Mouse (Mus musculus) heart, postnatal 10 days (tissue): Measurements from ENCODE around the gene Zdhhc1. TPM values are rescaled to one million over a fixed set of nuclear protein-coding genes. Genes with fewer than 3 reads are reported as not detected.
A peak's percentile ranks its signal among the peaks of the same experiment; 100 is the strongest.

Source experiments
- DNase-seq, 2 experiments: peaks; one replicate each; pipeline ENCODE4 v3.0.0; 2021
- intact Hi-C: fragments of 180-260 bp; cut with DNase I; formaldehyde crosslinking; loops from one replicate; pipeline ENCODE4 v1.15.1; 2025
- total RNA-seq, 2 experiments: library from RNA; stranded (reverse); gene quantifications; 2 replicates each; pipeline ENCODE4 v1.2.3; 2021

Gene Zdhhc1
- total RNA-seq, 2 experiments from 2014 or later = 14.8 to 16.8 TPM

GRCm38 (mm10) chr8:105466700-105467291 is 29.9 kb downstream of the Zdhhc1 start:
- DNase-seq = peak; percentile 59 to 63

GRCm38 (mm10) chr8:105466246-105466645 is 30.5 kb downstream of the Zdhhc1 start:
- DNase-seq = no peak
- intact Hi-C loops = no loop called here

More at GRCm38 (mm10) chr8:105466700-105467291, 29.9 kb downstream of the Zdhhc1 start:
- intact Hi-C loops = no loop called here

GRCm38 (mm10) chr8:105464595-105464994 is 32.1 kb downstream of the Zdhhc1 start:
- peak; percentile 51 to 58 for DNase-seq
- intact Hi-C loops = no loop called here

GRCm38 (mm10) chr8:105461085-105461803 is 35.5 kb downstream of the Zdhhc1 start:
- DNase-seq = no peak
- intact Hi-C loops = no loop called here

GRCm38 (mm10) chr8:105455218-105455617 is 41.5 kb downstream of the Zdhhc1 start:
- intact Hi-C loops = no loop called here
- DNase-seq = no peak

- intact Hi-C loops = no loop called here
- DNase-seq = peak in 1 of 2 experiments; percentile 18
Measured at GRCm38 (mm10) chr8:105454088-105454487, 42.6 kb downstream of the Zdhhc1 start.

GRCm38 (mm10) chr8:105453296-105453695 is 43.4 kb downstream of the Zdhhc1 start:
- intact Hi-C loops = no loop called here

GRCm38 (mm10) chr8:105451903-105452603 is 44.6 kb downstream of the Zdhhc1 start:
- peak in 1 of 2 experiments; percentile 13 for DNase-seq
- intact Hi-C loops = no loop called here

More at GRCm38 (mm10) chr8:105453296-105453695, 43.4 kb downstream of the Zdhhc1 start:
- peak in 1 of 2 experiments; percentile 33 for DNase-seq

- intact Hi-C loops = no loop called here
- no peak for DNase-seq
Measured at GRCm38 (mm10) chr8:105450977-105451376, 45.7 kb downstream of the Zdhhc1 start.

GRCm38 (mm10) chr8:105448596-105448995 is 48.1 kb downstream of the Zdhhc1 start:
- DNase-seq = no peak
- intact Hi-C loops = loop anchor here (5.0 kb wide), 1 partner anchor 36 kb away; the partner anchor contains the start of genes Kctd19 and Lrrc36

- DNase-seq = no peak
- intact Hi-C loops = loop anchor here (5.0 kb wide), 1 partner anchor 36 kb away; the partner anchor contains the start of genes Kctd19 and Lrrc36
Measured at GRCm38 (mm10) chr8:105448188-105448587, 48.5 kb downstream of the Zdhhc1 start.

GRCm38 (mm10) chr8:105446127-105446552 is 50.6 kb downstream of the Zdhhc1 start:
- intact Hi-C loops = loop anchor here (5.0 kb wide), 1 partner anchor 34 kb away; the partner anchor contains the start of genes Kctd19 and Lrrc36

GRCm38 (mm10) chr8:105445296-105446126 is 51.2 kb downstream of the Zdhhc1 start:
- DNase-seq = peak in 1 of 2 experiments; percentile 65
- intact Hi-C loops = loop anchor here (5.0 kb wide), 1 partner anchor 33 kb away; the partner anchor contains the start of genes Kctd19 and Lrrc36

More at GRCm38 (mm10) chr8:105446127-105446552, 50.6 kb downstream of the Zdhhc1 start:
- DNase-seq = peak; percentile 67 to 70

- DNase-seq = no peak
- intact Hi-C loops = no loop called here
Measured at GRCm38 (mm10) chr8:105442661-105443060, 54.0 kb downstream of the Zdhhc1 start.

- DNase-seq = peak; percentile 32 to 61
- intact Hi-C loops = no loop called here
Measured at GRCm38 (mm10) chr8:105441433-105441832, 55.3 kb downstream of the Zdhhc1 start.

- peak; percentile 36 to 60 for DNase-seq
- intact Hi-C loops = no loop called here
Measured at GRCm38 (mm10) chr8:105438865-105439264, 57.8 kb downstream of the Zdhhc1 start.

GRCm38 (mm10) chr8:105437078-105437748 is 59.5 kb downstream of the Zdhhc1 start:
- no peak for DNase-seq
- intact Hi-C loops = loop anchor here (2.0 kb wide), 1 partner anchor 38 kb away; no protein-coding TSS in a partner anchor

- no peak for DNase-seq
- intact Hi-C loops = loop anchor here (2.0 kb wide), 1 partner anchor 39 kb away; no protein-coding TSS in a partner anchor
Measured at GRCm38 (mm10) chr8:105436218-105436617, 60.5 kb downstream of the Zdhhc1 start.

- DNase-seq = no peak
- intact Hi-C loops = no loop called here
Measured at GRCm38 (mm10) chr8:105434136-105434535, 62.6 kb downstream of the Zdhhc1 start.
